Mouse (Mus musculus) adrenal gland, postnatal 36 days (tissue): ENCODE results near the gene Kcnma1. TPM values are rescaled to one million over a fixed set of nuclear protein-coding genes. Genes with fewer than 3 reads are reported as not detected.

Experiments used
- DNase-seq, 2 experiments: peaks; one replicate each; pipeline ENCODE4 v3.0.0; 2021; ENCODE audit warnings: mixed read lengths in 1 of 2
- total RNA-seq, 2 experiments: library from RNA; stranded (reverse); gene quantifications; 2 replicates each; pipeline ENCODE4 v1.2.3; 2021

The Kcnma1 gene
- total RNA-seq, 2 experiments from 2014 or later, result 46.0 to 72.9 TPM

- DNase-seq, result no peak
Measured at GRCm38 (mm10) chr14:23857034-23857433, 157.3 kb downstream of the Kcnma1 start.

- DNase-seq, result peak; percentile 46 to 52
Measured at GRCm38 (mm10) chr14:23854946-23855345, 159.3 kb downstream of the Kcnma1 start.

- peak in 1 of 2 experiments; percentile 42 for DNase-seq
Measured at GRCm38 (mm10) chr14:23848529-23849141, 165.7 kb downstream of the Kcnma1 start.

GRCm38 (mm10) chr14:23846706-23847105 is 167.6 kb downstream of the Kcnma1 start:
- DNase-seq, result peak in 1 of 2 experiments; percentile 34

GRCm38 (mm10) chr14:23842025-23842424 is 172.3 kb downstream of the Kcnma1 start:
- DNase-seq, result no peak

GRCm38 (mm10) chr14:23839613-23840012 is 174.7 kb downstream of the Kcnma1 start:
- no peak for DNase-seq

- peak; percentile 24 to 65 for DNase-seq
Measured at GRCm38 (mm10) chr14:23835387-23836111, 178.7 kb downstream of the Kcnma1 start.

- no peak for DNase-seq
Measured at GRCm38 (mm10) chr14:23831284-23831683, 183.0 kb downstream of the Kcnma1 start.

GRCm38 (mm10) chr14:23830316-23830715 is 184.0 kb downstream of the Kcnma1 start:
- no peak for DNase-seq

- no peak for DNase-seq
Measured at GRCm38 (mm10) chr14:23828711-23829320, 185.5 kb downstream of the Kcnma1 start.

- DNase-seq, result no peak
Measured at GRCm38 (mm10) chr14:23824937-23825336, 189.4 kb downstream of the Kcnma1 start.

- no peak for DNase-seq
Measured at GRCm38 (mm10) chr14:23824267-23824666, 190.0 kb downstream of the Kcnma1 start.

- no peak for DNase-seq
Measured at GRCm38 (mm10) chr14:23817585-23817984, 196.7 kb downstream of the Kcnma1 start.

- DNase-seq, result no peak
Measured at GRCm38 (mm10) chr14:23810081-23810480, 204.2 kb downstream of the Kcnma1 start.

GRCm38 (mm10) chr14:23809124-23809523 is 205.2 kb downstream of the Kcnma1 start:
- DNase-seq, result no peak

GRCm38 (mm10) chr14:23806378-23806777 is 207.9 kb downstream of the Kcnma1 start:
- DNase-seq, result no peak

GRCm38 (mm10) chr14:23796878-23797277 is 217.4 kb downstream of the Kcnma1 start:
- no peak for DNase-seq

- DNase-seq, result peak in 1 of 2 experiments; percentile 29
Measured at GRCm38 (mm10) chr14:23792674-23793073, 221.6 kb downstream of the Kcnma1 start.

GRCm38 (mm10) chr14:23792076-23792475 is 222.2 kb downstream of the Kcnma1 start:
- peak; percentile 64 to 68 for DNase-seq

GRCm38 (mm10) chr14:23791261-23791691 is 223.0 kb downstream of the Kcnma1 start:
- peak; percentile 65 to 76 for DNase-seq

- DNase-seq, result no peak
Measured at GRCm38 (mm10) chr14:23786687-23787073, 227.6 kb downstream of the Kcnma1 start.

GRCm38 (mm10) chr14:23785921-23786686 is 228.2 kb downstream of the Kcnma1 start:
- DNase-seq, result no peak
